Mouse (Mus musculus) lung, postnatal 0 days (tissue): ENCODE measurements around the gene Olfr328.

Source experiments
- CTCF ChIP-seq: IDR thresholded peaks from 2 replicates; pipeline ENCODE4 v1.5.1; 2016; ENCODE audit warnings: antibody characterized with exemption, mild to moderate bottlenecking
- EP300 ChIP-seq: IDR thresholded peaks from 2 replicates; pipeline ENCODE4 v1.6.1; 2016; ENCODE audit warnings: antibody characterized with exemption, mild to moderate bottlenecking, control low read depth

- TF ChIP-seq CTCF (no peak), EP300 (no peak)
These were observed at the start of gene Olfr328 for GRCm38 (mm10) chr11:58555536-58555935.
